Mouse (Mus musculus) kidney, adult 9 months (tissue): ENCODE measurements around the gene Arf3.
"Not testable (repeated sequence)": the region's sequence is repeated elsewhere in the genome, so short reads cannot be mapped to it uniquely, and the experiment has no call there.

ENCODE experiments used
- DNase-seq: peaks from one replicate; pipeline ENCODE4 v3.0.0; 2022

Gene Arf3

DNA sequence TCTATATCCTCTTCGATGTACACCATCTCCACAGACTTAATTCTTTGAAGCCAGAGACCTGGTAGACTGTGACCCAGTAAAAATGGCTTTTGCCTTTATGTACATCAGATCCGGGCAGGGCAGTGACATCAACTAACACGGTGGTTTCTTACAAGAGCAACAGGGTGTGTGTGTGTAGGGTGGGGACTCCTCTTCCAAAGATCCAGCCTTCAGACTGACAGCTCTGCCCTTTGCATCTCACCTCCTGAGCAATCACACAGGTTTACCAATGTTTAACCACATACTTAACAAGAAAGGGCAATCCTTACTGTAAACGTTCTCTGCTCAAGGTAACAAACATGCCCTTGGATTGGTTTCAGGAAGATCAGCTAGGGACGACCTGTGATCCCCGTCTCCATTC is 15.7 kb downstream of the Arf3 start:
- DNase-seq = no peak

DNA sequence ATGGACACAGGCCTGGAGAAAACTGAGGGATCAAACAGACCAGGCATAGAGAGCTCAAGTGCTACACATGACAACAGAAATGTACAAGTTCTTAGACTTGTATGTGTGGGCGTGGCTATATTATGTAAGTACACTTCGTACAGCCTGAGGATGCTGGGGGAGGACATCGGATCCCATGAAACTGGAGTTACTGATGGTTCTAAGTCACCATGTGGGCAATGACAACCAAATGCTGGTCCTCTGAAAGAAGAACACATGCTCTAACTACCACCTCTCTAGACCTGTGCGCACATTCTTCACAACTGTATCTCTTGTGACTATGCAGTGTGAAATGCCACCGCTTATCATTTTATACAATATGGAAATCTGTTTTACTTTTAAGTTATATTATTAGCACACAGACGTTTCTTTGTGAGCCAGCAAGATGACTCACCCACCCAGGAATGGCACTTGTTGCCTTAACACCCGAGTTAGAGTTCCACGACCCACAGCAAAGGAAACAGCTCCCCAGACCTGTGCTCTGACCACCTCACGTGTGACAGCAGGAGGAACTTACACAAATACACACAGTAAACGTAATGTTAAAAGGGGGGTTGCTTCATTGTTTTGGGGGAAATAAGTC is 16.6 kb downstream of the Arf3 start:
- DNase-seq = no peak

DNA sequence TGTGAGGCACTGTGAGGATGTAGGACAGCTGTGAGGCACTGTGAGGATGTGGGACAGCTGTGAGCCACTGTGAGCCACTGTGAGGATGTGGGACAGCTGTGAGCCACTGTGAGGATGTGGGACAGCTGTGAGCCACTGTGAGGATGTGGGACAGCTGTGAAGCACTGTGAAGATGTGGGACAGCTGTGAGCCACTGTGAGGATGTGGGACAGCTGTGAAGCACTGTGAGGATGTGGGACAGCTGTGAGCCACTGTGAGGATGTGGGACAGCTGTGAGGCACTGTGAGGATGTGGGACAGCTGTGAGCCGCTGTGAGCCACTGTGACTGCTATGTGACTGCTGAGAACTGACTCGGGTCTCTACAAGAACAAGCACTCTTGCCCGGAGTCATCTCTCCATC is 19.2 kb downstream of the Arf3 start:
- DNase-seq = not testable (repeated sequence)

DNA sequence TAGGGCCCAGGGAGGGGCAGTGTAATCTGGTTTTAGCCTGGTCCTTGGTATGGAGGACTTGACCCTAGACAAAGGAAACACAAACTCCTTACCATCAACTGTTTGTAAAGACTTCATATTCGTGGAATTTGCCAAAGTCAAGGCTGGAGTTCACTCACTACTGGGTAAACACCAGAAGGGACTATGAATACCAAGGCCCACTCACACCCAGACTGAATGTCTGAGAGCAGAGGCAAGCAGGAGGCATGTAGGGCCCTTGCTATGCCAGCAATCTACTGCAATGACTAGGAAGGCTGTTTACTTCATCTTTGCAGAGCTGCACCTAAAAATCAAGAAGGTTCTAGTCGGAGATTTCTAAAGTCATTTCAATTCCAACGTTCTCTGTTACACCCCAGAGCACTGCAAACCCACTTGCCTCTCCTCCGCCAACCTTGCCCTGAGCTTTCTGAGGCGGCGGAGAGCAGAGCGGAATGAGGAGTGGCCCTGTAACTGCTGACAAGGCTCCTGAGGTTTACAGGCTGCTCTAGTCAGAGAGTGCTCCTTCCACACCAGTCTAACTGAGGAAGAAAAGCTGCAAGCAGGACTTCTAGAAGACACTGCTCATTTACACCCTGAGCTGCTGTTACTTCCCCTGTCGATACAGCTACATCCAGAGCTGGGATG is 20.1 kb downstream of the Arf3 start:
- no peak for DNase-seq

DNA sequence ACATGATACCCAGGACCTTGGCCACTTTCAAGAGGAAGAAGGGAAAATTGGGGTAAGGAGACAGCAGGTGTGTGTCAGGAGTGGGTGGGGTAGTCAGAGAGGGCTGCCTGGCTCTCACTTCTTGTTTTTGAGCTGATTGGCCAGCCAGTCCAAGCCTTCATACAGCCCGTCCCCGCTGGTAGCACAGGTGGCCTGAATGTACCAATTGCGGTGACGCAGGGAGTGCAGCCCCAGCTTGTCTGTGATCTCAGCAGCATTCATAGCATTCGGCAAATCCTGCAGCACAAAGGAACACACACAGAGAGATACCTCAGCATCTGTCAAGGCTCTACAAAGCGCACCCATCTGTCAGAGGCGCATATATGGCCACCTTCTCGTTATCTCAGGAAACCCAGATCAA is 22.8 kb downstream of the Arf3 start:
- no peak for DNase-seq

DNA sequence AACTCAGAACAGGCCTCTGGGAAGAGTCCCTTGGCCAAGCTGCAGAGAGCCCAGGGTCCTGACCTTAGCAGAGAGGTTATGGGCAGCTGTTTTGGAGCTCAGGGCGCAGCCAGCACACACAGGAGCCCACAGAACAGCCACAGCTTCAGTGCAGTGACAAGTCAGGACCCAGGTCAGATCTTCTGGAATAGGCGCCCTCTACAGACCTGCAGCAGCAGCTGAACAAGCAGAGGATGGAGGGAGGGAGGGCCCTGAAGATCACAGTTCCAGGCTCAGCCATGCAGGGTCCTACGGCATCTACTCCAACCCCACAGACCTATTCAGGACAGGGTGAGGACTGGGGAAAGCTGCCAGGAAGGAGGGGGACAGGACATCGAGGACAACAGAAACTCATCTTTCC is 24.2 kb downstream of the Arf3 start:
- DNase-seq = no peak

DNA sequence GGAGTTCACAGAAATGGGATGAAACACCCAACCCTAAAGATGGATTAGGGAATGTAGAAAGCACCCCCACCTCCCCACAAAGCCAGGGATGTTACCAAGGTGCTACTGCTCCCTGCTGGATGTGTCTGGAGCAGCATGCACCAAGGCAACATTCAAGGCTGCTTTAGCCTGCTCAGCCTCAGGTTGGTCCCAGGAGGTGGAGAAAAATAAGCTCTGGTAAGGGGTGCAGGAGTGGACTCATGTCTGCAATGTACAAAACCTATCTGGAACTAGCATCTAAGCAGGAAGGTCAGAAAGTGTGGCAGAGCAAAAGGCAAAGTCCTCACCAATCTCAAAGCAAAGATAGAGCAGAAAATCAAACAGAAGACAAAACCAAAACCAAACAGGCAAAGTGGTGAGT is 25.1 kb downstream of the Arf3 start:
- peak; percentile 59 for DNase-seq

DNA sequence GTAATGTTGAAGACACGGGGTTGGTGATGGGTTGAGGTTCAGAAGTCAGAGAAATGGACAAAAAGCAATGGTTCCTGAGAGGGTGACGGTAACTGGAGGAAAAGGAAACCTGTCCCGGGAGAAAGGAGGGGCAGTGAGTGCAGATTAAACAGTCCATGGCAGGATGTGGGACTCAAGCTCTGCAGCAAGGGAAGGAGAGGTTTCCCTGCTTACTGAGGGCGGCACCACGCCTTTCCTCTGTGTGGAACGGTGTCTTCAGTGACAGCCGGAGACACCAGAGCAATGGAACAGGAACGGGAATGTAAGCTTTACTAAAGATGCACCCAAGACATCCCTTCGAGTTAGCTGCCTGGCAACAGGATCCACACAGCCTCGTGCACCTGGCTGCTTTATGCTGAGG is 26.5 kb downstream of the Arf3 start:
- DNase-seq = peak; percentile 21

DNA sequence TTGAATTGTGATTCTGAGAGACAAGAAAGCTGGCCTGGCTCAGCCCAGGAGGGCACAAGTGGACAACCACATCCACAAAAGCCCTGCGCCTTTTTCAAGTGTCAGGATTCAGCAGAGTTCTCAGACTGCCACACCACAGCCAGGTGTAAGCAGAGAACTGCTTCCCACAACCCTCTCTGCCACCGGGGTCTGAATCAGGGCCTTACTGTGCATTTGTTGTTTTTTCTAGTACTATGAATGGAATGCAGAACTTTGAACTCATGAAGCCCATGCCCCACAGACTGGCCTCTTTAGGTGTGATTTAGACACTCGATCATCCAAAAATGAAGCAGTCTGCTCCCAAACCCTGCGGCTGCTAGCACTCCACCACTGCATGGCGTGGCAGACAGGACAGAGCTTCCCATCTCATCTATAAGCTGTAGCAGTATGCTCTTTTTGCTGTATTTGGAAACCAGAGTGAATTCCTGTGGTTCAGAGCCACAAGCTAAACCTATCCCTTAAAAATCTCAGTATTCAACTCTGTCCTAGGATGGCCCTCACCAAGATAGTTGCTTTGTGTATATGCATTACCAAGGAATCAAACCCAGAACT is 28.9 kb downstream of the Arf3 start:
- DNase-seq = peak; percentile 57

DNA sequence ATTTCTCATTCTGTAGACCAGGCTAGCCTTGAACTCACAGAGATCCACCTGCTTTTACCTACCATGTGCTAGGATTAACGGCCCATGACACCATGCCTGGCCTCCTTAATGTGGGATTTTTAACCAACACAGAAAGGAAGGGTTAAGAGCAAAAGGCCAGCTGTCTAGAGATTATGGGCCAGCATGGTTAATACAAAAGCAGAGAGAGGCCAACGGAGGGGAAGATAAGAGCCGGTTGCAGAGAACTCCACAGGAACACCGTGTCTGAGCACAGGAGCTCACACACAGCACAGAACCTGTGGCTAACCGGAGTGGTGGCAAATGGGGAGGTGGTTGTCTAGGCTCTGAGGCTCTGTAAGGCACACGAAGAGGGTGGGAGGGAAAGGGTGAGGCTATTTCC is 29.6 kb downstream of the Arf3 start:
- DNase-seq = no peak

DNA sequence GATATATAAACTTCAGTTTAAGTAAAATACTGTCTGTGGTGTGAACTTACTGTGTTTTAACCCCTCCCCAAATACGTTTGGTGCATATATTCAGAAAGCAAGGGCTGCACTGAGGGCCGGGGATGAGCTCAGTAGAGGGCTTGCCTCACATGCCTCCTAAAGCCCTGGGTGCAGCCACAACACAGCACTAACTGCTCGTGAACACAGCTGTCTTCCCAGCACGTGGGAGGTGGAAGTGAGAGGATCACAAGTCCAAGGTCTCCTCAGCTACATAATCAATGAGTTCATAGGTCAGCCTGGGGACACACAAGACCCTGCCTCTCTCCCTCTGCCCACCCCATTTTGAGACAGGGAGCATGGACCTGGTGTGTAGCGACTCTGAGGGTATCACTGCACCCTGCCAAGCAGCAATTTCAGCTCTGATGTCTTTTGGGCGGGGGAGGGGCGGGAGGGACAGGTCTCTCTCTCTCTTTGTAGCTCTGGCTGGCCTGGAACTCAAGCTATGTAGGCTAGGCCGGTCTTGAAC is 30.9 kb downstream of the Arf3 start:
- no peak for DNase-seq

DNA sequence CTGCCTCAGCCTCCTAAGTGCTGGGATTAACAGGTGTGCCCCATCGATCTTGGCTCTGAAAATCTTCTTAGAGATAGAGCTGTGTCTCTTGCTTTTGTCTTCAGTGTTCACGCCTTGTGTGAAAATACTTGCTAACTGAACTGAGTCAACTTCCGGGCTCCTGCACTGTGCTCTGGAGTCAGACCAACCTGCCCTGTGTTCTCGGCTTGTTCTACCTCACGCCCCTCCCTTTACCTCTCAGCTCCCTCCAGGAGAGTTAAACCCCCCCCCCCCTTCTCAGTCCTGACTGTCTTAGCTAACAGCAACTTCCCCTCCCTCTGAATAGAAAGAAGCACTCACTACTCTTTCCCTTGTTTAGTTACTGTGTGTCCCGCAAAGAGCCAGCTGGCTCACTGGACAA is 32.2 kb downstream of the Arf3 start:
- no peak for DNase-seq

DNA sequence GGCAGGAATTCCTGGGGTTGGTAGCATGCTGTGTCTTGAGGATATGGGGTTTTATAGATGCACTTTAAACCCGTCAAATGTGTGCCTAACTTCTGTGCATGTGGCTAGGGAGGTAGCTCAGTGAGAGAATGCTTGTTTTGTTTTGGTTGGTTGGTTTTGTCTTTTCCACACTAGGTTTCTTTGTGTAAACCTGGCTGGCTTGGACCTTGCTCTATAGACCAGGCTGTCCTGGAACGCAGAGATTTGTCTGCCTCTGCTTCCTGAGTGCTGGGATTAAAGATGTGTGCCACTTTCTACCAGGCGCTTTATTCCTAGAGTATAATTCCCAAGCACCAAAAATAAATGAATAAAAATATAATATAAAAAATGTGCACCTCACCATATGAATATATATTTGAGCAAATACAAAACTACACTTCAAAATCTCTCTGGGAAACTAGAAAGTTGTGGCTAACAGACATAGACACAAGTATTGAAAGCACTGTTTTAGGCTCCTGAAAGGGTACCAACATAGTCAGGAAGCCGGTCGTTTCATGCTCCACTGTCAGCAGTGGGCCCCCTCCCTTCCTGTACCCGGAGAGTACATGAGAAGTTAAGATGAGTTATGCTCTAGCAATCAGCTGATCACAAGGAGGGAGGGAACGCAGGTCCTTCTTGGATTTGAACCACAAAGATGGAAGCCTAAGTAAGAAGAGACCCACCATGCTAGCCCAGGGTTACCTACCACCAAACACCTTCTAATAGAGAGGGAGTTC is 33.0 kb downstream of the Arf3 start:
- DNase-seq = peak; percentile 43

DNA sequence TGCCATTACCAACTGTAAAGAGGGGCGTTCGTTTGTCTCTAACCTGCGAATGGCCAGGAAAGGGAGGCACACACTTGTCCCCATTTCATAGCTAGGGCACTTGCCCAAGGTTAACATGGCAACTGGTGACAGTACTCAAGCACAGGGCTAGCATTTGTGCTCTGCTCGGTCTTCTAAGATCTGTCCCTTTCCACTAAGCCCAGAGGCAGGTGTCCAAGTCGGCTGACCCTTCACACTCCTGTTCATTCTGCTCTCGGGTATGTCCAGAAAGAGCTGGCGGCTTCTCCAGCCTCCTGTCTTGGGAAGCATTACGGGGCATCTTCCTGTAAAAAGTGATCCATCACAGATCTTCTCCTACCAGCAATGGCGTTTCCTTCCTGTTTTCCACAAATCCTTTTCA is 34.6 kb downstream of the Arf3 start:
- DNase-seq = peak; percentile 61

DNA sequence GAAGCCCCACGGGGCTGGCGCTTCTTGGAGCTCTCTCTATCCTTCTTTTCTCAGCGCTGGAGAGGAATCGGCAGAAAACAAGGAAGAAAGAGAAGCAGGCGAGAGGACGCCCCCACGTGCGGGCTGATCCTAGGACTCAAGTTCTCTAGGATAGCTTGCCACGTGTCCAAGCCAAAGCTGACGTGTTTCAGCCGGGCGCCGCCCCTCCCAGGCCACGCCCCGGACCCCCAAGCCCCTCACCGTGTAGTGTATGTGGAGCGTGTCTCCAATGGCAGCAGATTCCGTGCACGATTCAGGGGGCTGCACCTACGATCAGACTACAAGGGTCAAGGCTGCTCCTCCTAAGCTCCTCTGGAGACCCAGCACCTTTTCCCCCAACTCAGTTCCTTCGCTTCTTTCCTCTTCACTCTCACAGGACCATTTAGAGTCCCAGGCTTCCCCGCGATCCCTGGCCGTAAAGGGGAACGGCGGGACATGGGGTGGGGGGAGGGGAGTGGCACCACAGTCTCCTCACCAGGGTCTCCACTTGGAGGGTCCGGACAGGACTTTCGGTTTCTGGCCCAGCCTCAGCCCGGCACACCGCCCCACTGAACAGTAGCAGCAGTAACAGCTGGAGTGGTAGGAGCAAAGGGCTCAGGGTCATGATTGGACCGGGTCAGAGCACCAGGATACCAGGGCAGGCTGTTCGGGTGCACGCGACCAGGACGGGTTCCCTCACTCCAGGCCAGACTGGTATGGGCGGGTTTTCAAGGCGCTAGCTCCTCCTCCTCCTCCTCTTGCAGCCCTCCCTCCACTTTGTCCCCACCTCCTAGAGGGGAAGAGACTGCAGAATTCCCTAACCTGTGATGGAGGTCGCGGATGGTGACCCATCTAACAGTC is 35.3 kb downstream of the Arf3 start, which contains the start of gene Fkbp11:
TSS of gene Fkbp11 (minus strand) at position 756 of the 879 bp plus-strand sequence.
- peak; percentile 81 for DNase-seq

DNA sequence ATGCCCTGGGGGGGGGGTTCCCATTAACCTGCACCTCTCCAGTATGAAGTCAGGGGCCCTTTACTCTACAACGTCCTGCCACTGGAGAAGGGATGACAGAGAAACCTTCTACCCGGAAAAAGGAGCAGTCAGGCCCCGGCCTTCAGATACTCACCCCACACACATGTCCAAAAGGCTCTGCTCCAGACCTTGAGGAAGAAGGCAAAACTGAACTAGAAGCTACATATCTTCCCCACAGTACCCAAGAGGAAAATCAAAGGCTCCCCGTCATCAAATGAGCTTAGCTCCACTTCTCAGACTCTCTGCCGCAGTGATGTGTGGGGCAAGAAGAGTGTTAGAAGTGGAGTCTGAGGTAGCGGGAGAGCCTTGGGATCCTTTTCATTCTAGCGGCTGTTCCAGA is 36.3 kb downstream of the Arf3 start:
- no peak for DNase-seq

DNA sequence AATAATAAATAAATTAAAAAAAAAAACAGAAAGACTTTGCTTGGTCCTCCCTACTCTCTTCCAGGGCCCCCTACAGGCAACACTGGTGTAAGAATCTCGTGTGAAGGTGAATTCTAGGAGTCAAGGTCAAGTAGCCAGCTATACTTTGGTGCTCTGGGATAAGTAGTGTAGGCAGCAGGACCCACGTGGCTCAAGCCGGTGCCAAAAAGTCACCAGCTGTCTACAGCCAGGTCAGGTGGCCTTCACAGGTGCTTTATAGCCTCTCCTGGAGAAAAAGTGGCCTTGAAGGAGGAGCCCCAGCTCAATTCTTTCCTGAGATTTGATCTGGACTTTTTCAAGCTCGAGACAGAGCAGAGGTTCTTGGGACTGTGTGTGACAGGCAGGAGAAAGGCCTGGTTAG is 36.9 kb downstream of the Arf3 start:
- peak; percentile 55 for DNase-seq

DNA sequence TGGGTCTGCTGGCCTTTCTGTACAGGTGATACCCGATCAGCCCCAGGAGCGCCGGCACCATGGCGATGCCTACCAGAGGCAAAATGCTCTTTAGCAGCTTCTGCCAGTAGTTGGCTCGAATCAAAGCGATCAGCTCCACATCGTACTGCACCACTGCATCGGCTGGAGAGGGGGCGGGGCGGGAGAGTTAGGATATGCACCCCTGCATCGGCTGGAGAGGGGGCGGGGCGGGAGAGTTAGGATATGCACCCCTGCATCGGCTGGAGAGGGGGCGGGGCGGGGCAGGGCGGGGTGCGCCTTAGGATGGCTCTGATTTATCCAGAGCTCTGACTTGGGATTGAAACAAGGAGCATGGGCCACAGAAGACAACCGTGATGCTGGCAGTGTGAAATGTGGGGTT is 38.6 kb downstream of the Arf3 start:
- no peak for DNase-seq

DNA sequence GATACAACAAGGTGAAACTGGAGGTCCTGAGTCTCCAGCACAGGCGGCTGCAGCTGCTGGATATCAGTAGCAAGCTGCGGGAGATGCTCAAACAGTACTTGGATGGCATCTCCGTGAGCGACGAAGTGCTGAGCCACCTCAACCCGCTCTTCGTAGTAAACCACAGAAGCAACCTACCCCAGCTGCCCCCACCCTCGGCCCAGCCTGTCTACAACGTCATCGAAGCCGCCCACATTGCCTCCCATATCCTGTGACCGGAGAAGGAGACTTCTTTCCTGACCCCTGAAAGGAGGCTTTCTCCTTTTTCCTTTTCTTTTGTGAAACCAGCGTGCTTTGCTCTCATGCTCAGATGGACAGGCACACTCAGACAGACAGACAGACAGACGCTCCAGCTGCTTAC is 40.2 kb downstream of the Arf3 start:
- no peak for DNase-seq

DNA sequence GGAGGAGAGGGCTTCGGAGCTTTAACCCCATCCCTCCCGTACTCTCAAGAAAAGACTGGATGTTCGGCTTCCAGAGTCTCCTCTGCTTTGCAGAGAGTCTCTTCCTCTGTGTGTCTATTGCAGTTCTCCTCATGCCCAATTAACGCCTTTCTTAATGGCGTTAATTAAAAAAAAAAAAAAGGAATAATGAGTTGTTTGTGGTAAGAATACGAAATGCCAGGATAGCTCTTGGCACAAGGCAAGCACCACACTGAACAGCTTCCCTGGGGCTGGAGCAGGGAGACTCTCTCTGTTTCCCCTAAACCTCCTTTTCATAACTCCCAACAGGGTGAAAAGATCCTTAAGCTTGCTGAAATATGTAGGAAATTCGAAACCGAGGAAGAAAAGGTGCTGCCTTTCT is 40.8 kb downstream of the Arf3 start:
- no peak for DNase-seq

DNA sequence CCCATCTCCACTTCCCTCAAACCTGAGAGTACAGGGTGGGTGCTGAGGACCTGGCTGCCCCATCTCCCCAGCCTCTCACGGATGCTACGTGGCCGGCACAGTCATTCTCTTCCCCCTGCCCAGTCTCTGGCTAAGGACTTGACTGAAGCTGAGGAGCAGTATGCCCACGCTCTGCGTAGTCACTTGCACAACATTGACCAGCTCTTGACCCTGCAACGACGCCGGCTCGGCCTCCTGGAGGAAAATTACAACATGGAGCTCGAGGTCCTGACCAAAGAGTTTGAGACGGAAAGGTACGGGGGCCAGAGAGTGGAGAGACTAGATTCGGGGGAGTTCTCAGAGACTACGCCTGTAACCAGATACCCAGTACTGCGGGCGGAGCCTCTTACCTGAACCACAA is 45.7 kb downstream of the Arf3 start:
- no peak for DNase-seq

DNA sequence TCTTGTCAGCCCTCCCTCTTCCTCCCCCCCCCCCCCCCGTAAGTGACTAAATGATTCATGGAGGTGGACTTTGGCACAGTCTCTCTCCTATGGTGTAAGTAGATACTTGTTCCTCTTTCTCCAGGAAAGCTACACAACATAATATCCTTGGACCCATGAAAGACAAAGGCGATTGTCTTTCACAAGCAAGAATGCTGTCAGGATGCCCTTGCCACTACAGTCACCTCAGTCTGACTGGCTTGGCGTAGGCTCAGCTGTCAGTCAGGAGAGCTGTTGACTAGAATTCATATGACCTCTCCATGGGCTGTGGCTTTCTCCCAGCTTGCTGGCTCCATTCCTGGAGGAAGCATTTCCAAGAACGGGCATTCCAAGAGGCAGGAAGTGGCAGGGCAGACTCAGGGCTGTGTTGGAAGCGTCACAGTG is 48.8 kb downstream of the Arf3 start:
- DNase-seq = peak; percentile 71

DNA sequence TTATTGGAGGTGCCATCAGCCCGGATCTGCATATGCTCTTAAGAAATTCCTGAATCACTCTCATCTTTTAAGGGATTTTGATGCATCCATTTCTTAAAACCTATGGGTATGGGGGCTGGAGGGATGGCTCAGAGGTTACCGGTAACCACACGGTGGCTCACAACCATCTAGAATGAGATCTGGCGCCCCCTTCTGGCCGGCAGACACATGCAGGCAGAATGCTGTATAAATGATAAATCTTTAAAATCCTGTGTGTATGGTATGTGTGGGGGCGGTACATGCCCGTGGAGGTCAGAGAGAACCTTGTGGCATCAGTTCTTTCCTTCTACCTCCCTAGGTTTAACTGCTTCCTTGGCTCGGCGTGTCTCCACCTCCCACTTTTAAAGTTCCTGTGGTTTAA is 52.6 kb downstream of the Arf3 start:
- DNase-seq = peak; percentile 61
